Mouse (Mus musculus): Measurements from ENCODE around the gene Ptpra. TPM values are rescaled to one million over a fixed set of nuclear protein-coding genes. Genes with fewer than 3 reads are reported as not detected.
"Not testable (repeated sequence)": the region's sequence is repeated elsewhere in the genome, so short reads cannot be mapped to it uniquely, and the experiment has no call there.

The Ptpra gene
- total RNA-seq, 2 experiments from 2014 or later: 326 to 341 TPM

GRCm38 (mm10) chr2:130513907-130514306 lies 63.8 kb downstream of the Ptpra start:
- peak; percentile 40 to 50 for DNase-seq (ENCODE audit: low spot score in 2 of 2)
- TF ChIP-seq CTCF (conservative IDR thresholded peaks at IDR 0.05): no peak
- Histone ChIP-seq H3K27ac (peak overlapping the region; percentile 88), H3K4me3 (no peak overlapping the region)

- no peak for DNase-seq (ENCODE audit: low spot score in 2 of 2)
- no peak overlapping the region for H3K4me3 ChIP-seq
- 0 out of 2 replicates have a peak, but pooled peaks have one; percentile 23 for TF ChIP-seq CTCF (conservative IDR thresholded peaks at IDR 0.05)
- H3K27ac ChIP-seq: peak overlapping the region; percentile 88
These were observed 65.7 kb downstream of the Ptpra start for GRCm38 (mm10) chr2:130515791-130516190.

- H3K4me3 ChIP-seq: no peak overlapping the region
- peak in 1 of 2 experiments; percentile 29 for DNase-seq (ENCODE audit: low spot score in 2 of 2)
- H3K27ac ChIP-seq: peak overlapping the region; percentile 43; the same call in 1 of the 2 replicates
- TF ChIP-seq CTCF (conservative IDR thresholded peaks at IDR 0.05): no peak
These were observed 71.8 kb downstream of the Ptpra start for GRCm38 (mm10) chr2:130521927-130522326.

- not testable (repeated sequence) for DNase-seq (ENCODE audit: low spot score in 2 of 2)
These were observed 75.4 kb downstream of the Ptpra start for GRCm38 (mm10) chr2:130525480-130525879.

GRCm38 (mm10) chr2:130528457-130528856 lies 78.4 kb downstream of the Ptpra start:
- Histone ChIP-seq H3K4me3 (no peak overlapping the region), H3K27ac (no peak overlapping the region)
- peak; percentile 42 for TF ChIP-seq CTCF (conservative IDR thresholded peaks at IDR 0.05)
- no peak for DNase-seq (ENCODE audit: low spot score in 2 of 2)

More at GRCm38 (mm10) chr2:130525480-130525879, 75.4 kb downstream of the Ptpra start:
- not testable (repeated sequence) for H3K27ac ChIP-seq, H3K4me3 ChIP-seq

- no peak for TF ChIP-seq CTCF (conservative IDR thresholded peaks at IDR 0.05)
- Histone ChIP-seq H3K27ac (no peak overlapping the region), H3K4me3 (no peak overlapping the region)
- DNase-seq (ENCODE audit: low spot score in 2 of 2): no peak
These were observed 79.2 kb downstream of the Ptpra start for GRCm38 (mm10) chr2:130529290-130529689.

GRCm38 (mm10) chr2:130529925-130530324 lies 79.8 kb downstream of the Ptpra start:
- H3K27ac ChIP-seq: no peak overlapping the region
- DNase-seq (ENCODE audit: low spot score in 2 of 2): no peak
- no peak overlapping the region for H3K4me3 ChIP-seq
- no peak for TF ChIP-seq CTCF (conservative IDR thresholded peaks at IDR 0.05)

GRCm38 (mm10) chr2:130532201-130532600 lies 82.1 kb downstream of the Ptpra start:
- Histone ChIP-seq H3K27ac (no peak overlapping the region), H3K4me3 (no peak overlapping the region)
- no peak for TF ChIP-seq CTCF (conservative IDR thresholded peaks at IDR 0.05)
- no peak for DNase-seq (ENCODE audit: low spot score in 2 of 2)

- no peak for TF ChIP-seq CTCF (conservative IDR thresholded peaks at IDR 0.05)
- Histone ChIP-seq H3K27ac (no peak overlapping the region), H3K4me3 (no peak overlapping the region)
- DNase-seq (ENCODE audit: low spot score in 2 of 2): no peak
These were observed 84.9 kb downstream of the Ptpra start for GRCm38 (mm10) chr2:130535017-130535416.

- no peak overlapping the region for H3K27ac ChIP-seq
- H3K4me3 ChIP-seq: no peak overlapping the region
- no peak for DNase-seq (ENCODE audit: low spot score in 2 of 2)
- TF ChIP-seq CTCF (conservative IDR thresholded peaks at IDR 0.05): no peak
These were observed 86.8 kb downstream of the Ptpra start for GRCm38 (mm10) chr2:130536890-130537289.

GRCm38 (mm10) chr2:130538876-130539546 lies 88.9 kb downstream of the Ptpra start:
- no peak overlapping the region for H3K27ac ChIP-seq
- TF ChIP-seq CTCF (conservative IDR thresholded peaks at IDR 0.05): no peak
- DNase-seq (ENCODE audit: low spot score in 2 of 2): no peak
- H3K4me3 ChIP-seq: no peak overlapping the region

- DNase-seq (ENCODE audit: low spot score in 2 of 2): no peak
- TF ChIP-seq CTCF (conservative IDR thresholded peaks at IDR 0.05): no peak
- Histone ChIP-seq H3K27ac (no peak overlapping the region), H3K4me3 (no peak overlapping the region)
These were observed 90.2 kb downstream of the Ptpra start for GRCm38 (mm10) chr2:130540266-130540665.

GRCm38 (mm10) chr2:130546957-130547356 lies 96.9 kb downstream of the Ptpra start:
- no peak for DNase-seq (ENCODE audit: low spot score in 2 of 2)
- Histone ChIP-seq H3K4me3 (no peak overlapping the region), H3K27ac (no peak overlapping the region)
- TF ChIP-seq CTCF (conservative IDR thresholded peaks at IDR 0.05): no peak

- no peak overlapping the region for H3K4me3 ChIP-seq
- no peak for DNase-seq (ENCODE audit: low spot score in 2 of 2)
- TF ChIP-seq CTCF (conservative IDR thresholded peaks at IDR 0.05): no peak
- no peak overlapping the region for H3K27ac ChIP-seq
These were observed 104.8 kb downstream of the Ptpra start for GRCm38 (mm10) chr2:130554841-130555240.
